Mouse (Mus musculus): ENCODE measurements around the gene Rfxank. TPM values are rescaled to one million over a fixed set of nuclear protein-coding genes. Genes with fewer than 3 reads are reported as not detected.

Rfxank gene
- polyA plus RNA-seq, 2 experiments from 2014 or later: 36.2 to 58.5 TPM

GRCm38 (mm10) chr8:70104506-70104905 lies 34.4 kb downstream of the Rfxank start:
- peak; percentile 73 for ATAC-seq

- no peak for ATAC-seq
Observed at GRCm38 (mm10) chr8:70100241-70100640, 38.7 kb downstream of the Rfxank start.

GRCm38 (mm10) chr8:70099276-70099675 lies 39.7 kb downstream of the Rfxank start:
- no peak for ATAC-seq

- ATAC-seq: no peak
Observed at GRCm38 (mm10) chr8:70092786-70093185, 46.2 kb downstream of the Rfxank start.

GRCm38 (mm10) chr8:70089296-70089960 lies 49.5 kb downstream of the Rfxank start:
- no peak for ATAC-seq

GRCm38 (mm10) chr8:70087836-70088650 lies 50.9 kb downstream of the Rfxank start:
- ATAC-seq: no peak

GRCm38 (mm10) chr8:70087237-70087636 lies 51.7 kb downstream of the Rfxank start:
- ATAC-seq: no peak

GRCm38 (mm10) chr8:70086151-70086550 lies 52.8 kb downstream of the Rfxank start:
- no peak for ATAC-seq

- no peak for ATAC-seq
Observed at GRCm38 (mm10) chr8:70084191-70085065, 54.5 kb downstream of the Rfxank start.

GRCm38 (mm10) chr8:70083285-70083684 lies 55.7 kb downstream of the Rfxank start, which contains the start of gene Hapln4:
Gene Hapln4 (plus strand): TSS chr8:70083457.
- no peak for ATAC-seq

GRCm38 (mm10) chr8:70081976-70082375 lies 57.0 kb downstream of the Rfxank start:
- no peak for ATAC-seq

Other genes with a start within 250 kb of the Rfxank start
- gene Tssk6, start 237.0 kb downstream of the Rfxank start, polyA plus RNA-seq (2017; shearing (Covaris generic)): not detected
- 100 to 1,000 TPM; 231 to 276 TPM for gene Ndufa13, start 236.6 kb downstream of the Rfxank start, polyA plus RNA-seq (2017; shearing (Covaris generic))
- under 1 TPM in 1 of 2 experiments, not detected in 1; 0.82 TPM for gene Yjefn3, start 236.4 kb downstream of the Rfxank start, polyA plus RNA-seq (2017; shearing (Covaris generic))
- 10 to 100 TPM; 22.9 to 25.8 TPM for gene Gatad2a, start 142.8 kb downstream of the Rfxank start, polyA plus RNA-seq (2017; shearing (Covaris generic))
- gene Mau2, start 96.4 kb downstream of the Rfxank start, polyA plus RNA-seq (2017; shearing (Covaris generic)): 10 to 100 TPM; 36.4 to 50.1 TPM
- gene Sugp1, start 96.3 kb downstream of the Rfxank start, polyA plus RNA-seq (2017; shearing (Covaris generic)): 10 to 100 TPM; 45.0 to 46.4 TPM
- under 1 TPM; 0.34 to 0.69 TPM for gene Tm6sf2, start 66.2 kb downstream of the Rfxank start, polyA plus RNA-seq (2017; shearing (Covaris generic))
- not detected for gene Hapln4, start 55.7 kb downstream of the Rfxank start, polyA plus RNA-seq (2017; shearing (Covaris generic))
- not detected for gene Ncan, start 18.3 kb downstream of the Rfxank start, polyA plus RNA-seq (2017; shearing (Covaris generic))
- 10 to 100 TPM; 34.3 to 56.0 TPM for gene Nr2c2ap, start 7.8 kb downstream of the Rfxank start, polyA plus RNA-seq (2017; shearing (Covaris generic))
- gene Borcs8, start 345 bp upstream of the Rfxank start, polyA plus RNA-seq (2017; shearing (Covaris generic)): 100 to 1,000 TPM in 1 of 2 experiments, 10 to 100 TPM in 1; 98.5 to 112 TPM
- gene Mef2b, start 557 bp upstream of the Rfxank start, polyA plus RNA-seq (2017; shearing (Covaris generic)): not detected
- gene Tmem161a, start 33.2 kb upstream of the Rfxank start, polyA plus RNA-seq (2017; shearing (Covaris generic)): 10 to 100 TPM; 17.4 to 27.3 TPM
- 1 to 10 TPM; 4.9 to 6.3 TPM for gene Slc25a42, start 73.2 kb upstream of the Rfxank start, polyA plus RNA-seq (2017; shearing (Covaris generic))
- gene Sugp2, start 95.1 kb upstream of the Rfxank start, polyA plus RNA-seq (2017; shearing (Covaris generic)): 10 to 100 TPM; 18.7 to 23.3 TPM
- gene Armc6, start 95.3 kb upstream of the Rfxank start, polyA plus RNA-seq (2017; shearing (Covaris generic)): 1 to 10 TPM; 6.6 to 7.6 TPM
- gene Homer3, start 143.7 kb upstream of the Rfxank start, polyA plus RNA-seq (2017; shearing (Covaris generic)): under 1 TPM in 1 of 2 experiments, not detected in 1; 0.66 TPM
- gene Ddx49, start 163.3 kb upstream of the Rfxank start, polyA plus RNA-seq (2017; shearing (Covaris generic)): 10 to 100 TPM; 44.3 to 46.8 TPM
- gene Cope, start 163.4 kb upstream of the Rfxank start, polyA plus RNA-seq (2017; shearing (Covaris generic)): 100 to 1,000 TPM; 312 to 332 TPM
- not detected for gene Cers1, start 176.6 kb upstream of the Rfxank start, polyA plus RNA-seq (2017; shearing (Covaris generic))
- under 1 TPM in 1 of 2 experiments, not detected in 1; 0.79 TPM for gene Gdf1, start 190.7 kb upstream of the Rfxank start, polyA plus RNA-seq (2017; shearing (Covaris generic))
- gene Upf1, start 214.1 kb upstream of the Rfxank start, polyA plus RNA-seq (2017; shearing (Covaris generic)): 10 to 100 TPM; 12.1 to 15.3 TPM
- gene Comp, start 234.4 kb upstream of the Rfxank start, polyA plus RNA-seq (2017; shearing (Covaris generic)): under 1 TPM in 1 of 2 experiments, not detected in 1; 0.95 TPM